Mouse (Mus musculus): Measurements from ENCODE around the gene Zfp945. TPM values are rescaled to one million over a fixed set of nuclear protein-coding genes. Genes with fewer than 3 reads are reported as not detected.

The Zfp945 gene
- polyA plus RNA-seq, 1 experiment, result 3.7 TPM

DNA sequence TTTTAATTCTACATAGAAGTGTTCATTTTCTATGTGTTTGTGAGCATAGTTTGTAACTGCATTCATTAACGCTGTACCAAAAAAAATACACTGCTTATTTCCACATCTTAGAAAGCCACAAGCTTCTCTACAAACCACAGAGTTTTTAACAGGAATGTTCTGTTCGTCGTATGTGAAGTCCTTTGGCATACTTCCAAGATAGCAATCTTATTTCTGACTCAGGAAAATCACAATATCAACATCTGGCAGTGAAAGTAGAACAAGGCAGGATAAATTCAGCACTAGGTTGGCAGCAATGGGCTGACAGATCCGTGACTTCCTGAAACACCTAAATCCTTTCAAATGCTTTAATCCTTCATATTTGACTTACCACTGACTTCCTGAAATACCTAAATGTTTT lies 45.8 kb downstream of the Zfp945 start:
- WGBS, result 56% methylated on average over 4 of the region's 4 CpGs

DNA sequence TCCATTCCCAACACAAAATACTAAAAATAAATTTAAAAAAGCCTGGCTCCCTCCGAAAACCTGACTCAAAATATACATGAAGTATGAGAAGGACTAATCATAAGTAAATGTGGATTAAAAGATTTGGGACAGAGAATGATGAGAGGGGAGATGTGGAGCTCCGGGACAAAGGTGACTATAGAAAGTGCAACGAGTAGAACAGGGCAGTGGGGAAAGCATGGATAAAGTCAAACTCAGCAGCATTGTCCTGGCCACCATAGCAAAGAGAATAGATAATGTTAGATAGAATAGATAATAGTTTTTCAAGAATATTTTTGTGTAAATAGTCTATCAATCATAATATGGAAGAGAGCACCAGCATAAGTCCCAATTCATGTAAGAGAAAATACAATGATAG lies 48.7 kb downstream of the Zfp945 start:
- 61% methylated on average over 3 of the region's 3 CpGs for WGBS
- no peak for TF ChIP-seq CTCF (IDR thresholded peaks at IDR 0.05; ENCODE audit: borderline replicate concordance, insufficient read depth, low read depth, low read length)
- TF ChIP-seq POLR2A (IDR thresholded peaks at IDR 0.05; ENCODE audit: borderline replicate concordance, insufficient read depth, low read length), result no peak
- no peak for DNase-seq
- no peaks in the 10 kb centered on the region for H3K4me1 ChIP-seq (ENCODE audit: control insufficient read depth, insufficient read depth, low read length)
- no peak overlapping the region for H3K4me3 ChIP-seq (replicated peaks; ENCODE audit: insufficient read depth, low read depth, low read length)
- no peak overlapping the region for H3K27ac ChIP-seq (ENCODE audit: insufficient read depth, low read length)
- no peaks in the 10 kb centered on the region for H3K27me3 ChIP-seq (ENCODE audit: control insufficient read depth, insufficient read depth, low read length)

More for the DNA sequence above, 45.8 kb downstream of the Zfp945 start:
- Histone ChIP-seq H3K27me3 (ENCODE audit: control insufficient read depth, insufficient read depth, low read length) (no peaks in the 10 kb centered on the region), H3K4me3 (replicated peaks; ENCODE audit: insufficient read depth, low read depth, low read length) (no peak overlapping the region), H3K4me1 (ENCODE audit: control insufficient read depth, insufficient read depth, low read length) (no peaks in the 10 kb centered on the region), H3K27ac (ENCODE audit: insufficient read depth, low read length) (no peak overlapping the region)
- TF ChIP-seq CTCF (IDR thresholded peaks at IDR 0.05; ENCODE audit: borderline replicate concordance, insufficient read depth, low read depth, low read length), result no peak
- no peak for TF ChIP-seq POLR2A (IDR thresholded peaks at IDR 0.05; ENCODE audit: borderline replicate concordance, insufficient read depth, low read length)
- DNase-seq, result no peak

DNA sequence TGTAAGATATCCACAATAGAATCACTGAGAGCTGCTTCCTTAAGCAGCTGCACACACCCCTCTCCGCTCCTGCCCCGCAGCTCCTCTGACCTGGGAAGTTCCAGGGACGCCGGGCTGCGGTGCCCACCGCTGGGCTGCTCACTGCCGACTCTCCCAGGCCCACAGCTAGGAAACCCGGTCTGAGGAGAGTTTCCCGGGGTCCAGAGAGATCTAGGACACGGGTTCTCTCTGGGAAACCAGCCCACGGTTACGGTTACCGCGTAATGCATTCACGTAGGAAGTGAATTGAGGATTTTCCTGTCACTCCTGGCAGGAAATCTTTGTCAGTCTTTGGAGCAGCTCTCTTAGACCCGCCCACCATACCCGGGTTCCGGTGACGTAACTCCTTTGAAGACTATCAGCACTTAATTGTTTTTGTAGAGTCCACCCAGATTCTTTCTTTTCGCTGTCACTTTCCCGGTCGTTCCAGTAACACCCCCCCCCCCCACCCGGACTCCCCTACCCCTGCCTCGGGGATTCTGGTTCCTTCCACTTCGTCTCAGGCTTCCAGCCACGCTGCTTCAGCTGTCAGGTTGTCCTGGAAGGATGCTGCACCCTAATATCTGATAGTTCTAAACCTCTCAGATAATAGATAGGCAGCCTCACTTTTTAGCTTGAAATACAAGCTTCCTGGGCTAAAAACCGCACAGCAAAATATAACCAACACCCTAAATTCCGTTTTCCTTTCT lies 49.3 kb downstream of the Zfp945 start:
- H3K27ac ChIP-seq (ENCODE audit: insufficient read depth, low read length), result peak overlapping the region; percentile 26; the same call in 1 of the 2 replicates
- no peaks in the 10 kb centered on the region for H3K4me1 ChIP-seq (ENCODE audit: control insufficient read depth, insufficient read depth, low read length)
- no peaks in the 10 kb centered on the region for H3K27me3 ChIP-seq (ENCODE audit: control insufficient read depth, insufficient read depth, low read length)
- DNase-seq, result peak; percentile 68 to 76
- TF ChIP-seq POLR2A (IDR thresholded peaks at IDR 0.05; ENCODE audit: borderline replicate concordance, insufficient read depth, low read length) (peak; percentile 20; the same call in 1 of the 2 replicates), CTCF (IDR thresholded peaks at IDR 0.05; ENCODE audit: borderline replicate concordance, insufficient read depth, low read depth, low read length) (no peak)
- 1% methylated on average over 28 of the region's 28 CpGs for WGBS
- H3K4me3 ChIP-seq (replicated peaks; ENCODE audit: insufficient read depth, low read depth, low read length), result peak overlapping the region; percentile 71

DNA sequence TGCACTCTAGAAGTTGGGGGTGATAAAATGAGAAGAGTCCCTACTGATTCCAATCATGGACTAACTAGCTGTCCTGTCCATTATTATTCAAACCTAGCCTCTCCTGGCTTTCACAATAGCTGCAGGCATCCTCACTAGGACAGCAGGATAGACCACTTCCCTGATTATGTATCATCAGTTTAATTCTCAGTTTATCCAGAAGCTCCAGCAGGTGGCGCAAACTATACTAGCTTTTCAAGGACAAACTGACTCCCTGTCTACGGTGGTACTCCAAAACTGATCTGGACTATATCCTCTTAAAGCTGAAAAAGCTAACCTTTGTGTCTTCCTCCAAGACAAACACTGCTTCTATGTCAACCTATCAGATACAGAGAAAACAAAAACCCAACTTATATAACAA lies 67.2 kb downstream of the Zfp945 start:
- no peak for DNase-seq
- TF ChIP-seq CTCF (IDR thresholded peaks at IDR 0.05; ENCODE audit: borderline replicate concordance, insufficient read depth, low read depth, low read length) (no peak), POLR2A (IDR thresholded peaks at IDR 0.05; ENCODE audit: borderline replicate concordance, insufficient read depth, low read length) (no peak)
- 61% methylated on average over 2 of the region's 2 CpGs for WGBS
- Histone ChIP-seq H3K27ac (ENCODE audit: insufficient read depth, low read length) (no peak overlapping the region), H3K4me1 (ENCODE audit: control insufficient read depth, insufficient read depth, low read length) (no peaks in the 10 kb centered on the region), H3K27me3 (ENCODE audit: control insufficient read depth, insufficient read depth, low read length) (no peaks in the 10 kb centered on the region), H3K4me3 (replicated peaks; ENCODE audit: insufficient read depth, low read depth, low read length) (no peak overlapping the region)

Other genes starting within 250 kb of the Zfp945 start
- not detected in 2 replicates for gene Vmn2r113, start 75.8 kb upstream of the Zfp945 start, polyA plus RNA-seq (2012; rRNA removed)
- not detected in 2 replicates for gene Vmn2r-ps130, start 194.0 kb upstream of the Zfp945 start, polyA plus RNA-seq (2012; rRNA removed)

All from cerebellum, adult 2 months (tissue).